Mouse (Mus musculus) limb, embryonic 10.5 days (tissue): ENCODE measurements around the gene Cldn18. TPM values are rescaled to one million over a fixed set of nuclear protein-coding genes. Genes with fewer than 3 reads are reported as not detected.

ENCODE experiments used
- DNase-seq: peaks from one replicate; pipeline ENCODE4 v3.0.0-alpha.2; 2017; ENCODE audit warnings: low spot score
- H3K27ac ChIP-seq: fragments of 300-500 bp; sonication (generic); 2 replicates; pipeline ENCODE4 v1.5.1; 2016; ENCODE audit warnings: mild to moderate bottlenecking
- H3K27me3 ChIP-seq: fragments of 300-500 bp; sonication (generic); 2 replicates; pipeline ENCODE4 v1.6.1; 2016; ENCODE audit warnings: low read depth, mild to moderate bottlenecking; ENCODE audit not compliant: poor library complexity, severe bottlenecking
- H3K36me3 ChIP-seq: fragments of 300-500 bp; sonication (generic); 2 replicates; pipeline ENCODE4 v1.6.1; 2016; ENCODE audit warnings: mild to moderate bottlenecking, moderate library complexity
- H3K4me1 ChIP-seq: fragments of 300-500 bp; sonication (generic); 2 replicates; pipeline ENCODE4 v1.6.1; 2016
- H3K4me3 ChIP-seq: fragments of 300-500 bp; sonication (generic); 2 replicates; pipeline ENCODE4 v1.5.1; 2016; ENCODE audit warnings: mild to moderate bottlenecking, moderate library complexity
- H3K9me3 ChIP-seq: fragments of 300-500 bp; sonication (generic); replicated peaks from 2 replicates; pipeline ENCODE4 v1.6.1; 2016; ENCODE audit warnings: mild to moderate bottlenecking
- WGBS: fragments of 180-500 bp; shearing (Covaris S2); methylation state at CpG from one replicate; pipeline ENCODE4 v1.1.7; 2016; 5-methylcytosine and 5-hydroxymethylcytosine counted together
- polyA plus RNA-seq: library from polyadenylated mRNA; unstranded; fragments of >200 nt; fragmentation: Nextera tagmentation; extraction: Ambion mirVana; gene quantifications from 2 replicates; pipeline ENCODE4 v1.2.1, GENCODE M21; 2016

Cldn18 gene
- not detected in 2 replicates for polyA plus RNA-seq

DNA sequence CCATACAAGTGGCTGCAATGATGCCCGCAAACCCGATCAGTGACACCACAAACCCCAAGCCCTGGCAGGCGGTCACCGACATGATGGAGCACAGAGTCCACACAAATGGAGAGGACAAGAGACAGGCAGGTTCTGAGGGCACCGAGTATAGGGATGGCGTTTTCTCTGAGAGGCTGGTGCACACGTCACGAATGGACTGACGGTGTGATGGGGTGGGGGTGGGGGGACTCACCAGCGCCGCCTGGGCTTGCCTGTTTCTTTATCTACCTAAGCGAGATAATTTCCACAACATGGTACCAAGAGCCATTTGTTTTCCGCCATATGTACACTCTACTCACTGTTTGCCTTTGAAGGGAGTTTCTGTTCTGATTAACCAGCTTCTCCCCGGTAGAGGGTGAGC is at the start of gene Cldn18:
TSS of gene Cldn18 (minus strand) at position 134 of the 400 bp plus-strand sequence.
- H3K4me1 ChIP-seq = no peaks in the 10 kb centered on the region
- no peaks in the 10 kb centered on the region for H3K27me3 ChIP-seq
- no peak within 1 kb of the TSS for H3K4me3 ChIP-seq
- H3K36me3 ChIP-seq = no peaks in the 10 kb centered on the region
- DNase-seq = no peak
- H3K27ac ChIP-seq = no peak within 1 kb of the TSS
- 88% methylated on average over 14 of the region's 14 CpGs for WGBS
- H3K9me3 ChIP-seq = no peaks in the 10 kb centered on the region

- H3K27me3 ChIP-seq = no peaks in the 10 kb centered on the region
- no peak overlapping the region for H3K27ac ChIP-seq
- H3K36me3 ChIP-seq = no peaks in the 10 kb centered on the region
- no peaks in the 10 kb centered on the region for H3K4me1 ChIP-seq
- DNase-seq = peak; percentile 31
- no peak overlapping the region for H3K4me3 ChIP-seq
- no peaks in the 10 kb centered on the region for H3K9me3 ChIP-seq
- WGBS = 74% methylated on average over 6 of the region's 6 CpGs
These were observed 46.5 kb upstream of the Cldn18 start for GRCm38 (mm10) chr9:99763530-99763929.

GRCm38 (mm10) chr9:99750272-99750671 is 33.2 kb upstream of the Cldn18 start:
- H3K4me3 ChIP-seq = no peak overlapping the region
- 82% methylated on average over 4 of the region's 4 CpGs for WGBS
- no peaks in the 10 kb centered on the region for H3K9me3 ChIP-seq
- peaks cover 15% of the 10 kb centered on the region for H3K4me1 ChIP-seq
- no peak for DNase-seq
- H3K27ac ChIP-seq = no peak overlapping the region
- H3K27me3 ChIP-seq = no peaks in the 10 kb centered on the region
- H3K36me3 ChIP-seq = no peaks in the 10 kb centered on the region

DNA sequence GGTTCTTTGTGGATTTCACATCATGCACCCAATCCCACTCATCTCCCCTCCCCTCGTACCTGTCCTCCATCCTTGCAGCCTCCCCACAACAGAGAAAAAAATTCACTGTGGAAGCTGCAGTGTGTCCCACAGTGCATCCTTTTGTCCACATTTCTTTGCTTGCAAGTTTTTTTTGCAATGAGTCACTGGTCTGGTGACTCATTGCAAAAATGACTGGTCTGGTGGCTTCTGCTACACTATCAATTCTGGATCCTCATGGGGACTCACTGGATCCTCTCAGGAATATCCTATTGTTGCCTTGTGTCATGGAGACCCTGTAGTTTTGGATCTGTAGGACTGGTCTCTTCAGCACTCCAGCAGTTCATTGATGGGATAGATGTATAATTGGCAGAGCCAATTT is 31.2 kb upstream of the Cldn18 start:
- Histone ChIP-seq H3K4me1 (peaks cover 15% of the 10 kb centered on the region), H3K27me3 (no peaks in the 10 kb centered on the region), H3K4me3 (no peak overlapping the region), H3K27ac (peak overlapping the region; percentile 73), H3K36me3 (no peaks in the 10 kb centered on the region), H3K9me3 (no peaks in the 10 kb centered on the region)
- WGBS = 73% methylated on average over 1 of the region's 1 CpGs
- no peak for DNase-seq

GRCm38 (mm10) chr9:99747731-99748130 is 30.7 kb upstream of the Cldn18 start:
- no peak for DNase-seq
- Histone ChIP-seq H3K36me3 (no peaks in the 10 kb centered on the region), H3K9me3 (no peaks in the 10 kb centered on the region), H3K27me3 (no peaks in the 10 kb centered on the region), H3K4me1 (peaks cover 15% of the 10 kb centered on the region), H3K27ac (peak overlapping the region; percentile 73; the same call in 1 of the 2 replicates), H3K4me3 (no peak overlapping the region)
- 19% methylated on average over 4 of the region's 4 CpGs for WGBS

DNA sequence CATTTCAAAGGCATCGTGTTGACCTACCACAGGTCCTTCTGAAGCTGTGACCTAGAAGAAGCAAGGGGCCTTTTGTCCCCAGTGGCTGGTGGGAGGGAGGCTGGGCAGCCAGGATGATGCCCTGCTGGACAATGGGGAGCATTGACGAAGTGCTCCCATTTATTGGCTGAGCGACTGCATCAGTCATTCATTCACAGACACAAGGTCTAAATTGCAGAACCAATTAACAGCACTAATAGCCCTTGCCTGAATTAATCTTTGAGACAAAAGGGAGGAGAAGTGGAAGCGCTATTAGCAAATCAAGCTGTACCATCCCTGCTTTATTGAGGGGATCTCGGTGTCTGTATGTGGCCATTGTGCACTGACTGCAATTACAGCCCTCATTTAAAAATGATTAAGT is 27.5 kb upstream of the Cldn18 start:
- peak; percentile 16 for DNase-seq
- H3K9me3 ChIP-seq = no peaks in the 10 kb centered on the region
- no peaks in the 10 kb centered on the region for H3K36me3 ChIP-seq
- 81% methylated on average over 5 of the region's 5 CpGs for WGBS
- no peak overlapping the region for H3K4me3 ChIP-seq
- H3K27me3 ChIP-seq = no peaks in the 10 kb centered on the region
- H3K27ac ChIP-seq = no peak overlapping the region
- peaks cover 15% of the 10 kb centered on the region for H3K4me1 ChIP-seq

GRCm38 (mm10) chr9:99729943-99730646 is 13.0 kb upstream of the Cldn18 start:
- H3K4me3 ChIP-seq = no peak overlapping the region
- no peaks in the 10 kb centered on the region for H3K9me3 ChIP-seq
- no peaks in the 10 kb centered on the region for H3K27me3 ChIP-seq
- H3K4me1 ChIP-seq = no peaks in the 10 kb centered on the region
- H3K27ac ChIP-seq = no peak overlapping the region
- peak; percentile 87 for DNase-seq
- H3K36me3 ChIP-seq = no peaks in the 10 kb centered on the region
- whole genome bisulfite sequencing = 39% methylated on average over 15 of the region's 15 CpGs

- Histone ChIP-seq H3K36me3 (no peaks in the 10 kb centered on the region), H3K27me3 (no peaks in the 10 kb centered on the region), H3K27ac (no peak overlapping the region), H3K4me3 (no peak overlapping the region), H3K9me3 (no peaks in the 10 kb centered on the region), H3K4me1 (no peaks in the 10 kb centered on the region)
- DNase-seq = no peak
- WGBS = 79% methylated on average over 11 of the region's 11 CpGs
These were observed 10.8 kb upstream of the Cldn18 start for GRCm38 (mm10) chr9:99727819-99728218.

GRCm38 (mm10) chr9:99725278-99725677 is 8.2 kb upstream of the Cldn18 start:
- H3K9me3 ChIP-seq = no peaks in the 10 kb centered on the region
- H3K4me1 ChIP-seq = no peaks in the 10 kb centered on the region
- H3K36me3 ChIP-seq = no peaks in the 10 kb centered on the region
- no peak overlapping the region for H3K4me3 ChIP-seq
- no peak overlapping the region for H3K27ac ChIP-seq
- no peak for DNase-seq
- 89% methylated on average over 8 of the region's 8 CpGs for WGBS
- H3K27me3 ChIP-seq = no peaks in the 10 kb centered on the region

- DNase-seq = no peak
- Histone ChIP-seq H3K36me3 (no peaks in the 10 kb centered on the region), H3K27me3 (no peaks in the 10 kb centered on the region), H3K27ac (no peak overlapping the region), H3K4me3 (no peak overlapping the region), H3K4me1 (no peaks in the 10 kb centered on the region), H3K9me3 (no peaks in the 10 kb centered on the region)
- 63% methylated on average over 1 of the region's 1 CpGs for WGBS
These were observed 2.9 kb upstream of the Cldn18 start for GRCm38 (mm10) chr9:99720011-99720410.

GRCm38 (mm10) chr9:99710297-99710696 is 6.8 kb downstream of the Cldn18 start:
- no peak overlapping the region for H3K4me3 ChIP-seq
- H3K27me3 ChIP-seq = no peaks in the 10 kb centered on the region
- no peaks in the 10 kb centered on the region for H3K4me1 ChIP-seq
- no peak overlapping the region for H3K27ac ChIP-seq
- no peaks in the 10 kb centered on the region for H3K9me3 ChIP-seq
- H3K36me3 ChIP-seq = no peaks in the 10 kb centered on the region
- DNase-seq = no peak
- WGBS = 89% methylated on average over 4 of the region's 4 CpGs

DNA sequence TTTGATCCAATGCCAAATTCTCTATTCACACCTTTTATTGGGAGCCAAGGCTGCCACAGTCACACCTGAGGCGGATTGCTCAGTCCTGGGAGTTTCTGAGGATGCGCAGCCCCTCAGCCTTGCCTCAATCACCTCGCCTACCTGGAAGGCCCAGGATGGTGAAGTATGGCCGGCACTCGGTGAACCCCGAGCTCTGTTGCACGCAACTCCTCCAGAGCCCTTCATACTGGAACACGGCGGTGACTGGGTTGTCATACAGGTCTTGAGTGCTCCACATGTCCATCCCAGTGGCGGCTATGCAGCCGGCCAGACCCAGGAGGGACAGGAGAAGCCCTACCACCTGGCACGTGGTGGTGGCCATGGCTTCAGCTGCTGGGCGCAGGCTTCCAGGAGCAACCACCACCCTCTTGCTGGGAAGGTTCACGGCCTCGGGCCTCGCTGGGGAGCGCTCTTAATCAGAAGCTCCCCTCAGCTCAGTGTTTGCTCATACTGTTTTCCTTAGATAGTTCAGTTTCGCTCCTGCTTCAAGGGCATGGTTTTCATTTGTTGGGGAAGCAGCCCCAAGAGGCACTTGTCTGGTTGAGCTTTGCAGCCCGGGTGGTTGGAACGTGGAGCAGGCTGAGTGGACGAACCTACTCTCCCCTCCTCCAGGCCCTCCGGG is 7.3 kb downstream of the Cldn18 start:
- DNase-seq = no peak
- no peaks in the 10 kb centered on the region for H3K4me1 ChIP-seq
- no peak overlapping the region for H3K27ac ChIP-seq
- H3K4me3 ChIP-seq = no peak overlapping the region
- WGBS = 90% methylated on average over 22 of the region's 22 CpGs
- no peaks in the 10 kb centered on the region for H3K27me3 ChIP-seq
- H3K36me3 ChIP-seq = no peaks in the 10 kb centered on the region
- H3K9me3 ChIP-seq = no peaks in the 10 kb centered on the region

DNA sequence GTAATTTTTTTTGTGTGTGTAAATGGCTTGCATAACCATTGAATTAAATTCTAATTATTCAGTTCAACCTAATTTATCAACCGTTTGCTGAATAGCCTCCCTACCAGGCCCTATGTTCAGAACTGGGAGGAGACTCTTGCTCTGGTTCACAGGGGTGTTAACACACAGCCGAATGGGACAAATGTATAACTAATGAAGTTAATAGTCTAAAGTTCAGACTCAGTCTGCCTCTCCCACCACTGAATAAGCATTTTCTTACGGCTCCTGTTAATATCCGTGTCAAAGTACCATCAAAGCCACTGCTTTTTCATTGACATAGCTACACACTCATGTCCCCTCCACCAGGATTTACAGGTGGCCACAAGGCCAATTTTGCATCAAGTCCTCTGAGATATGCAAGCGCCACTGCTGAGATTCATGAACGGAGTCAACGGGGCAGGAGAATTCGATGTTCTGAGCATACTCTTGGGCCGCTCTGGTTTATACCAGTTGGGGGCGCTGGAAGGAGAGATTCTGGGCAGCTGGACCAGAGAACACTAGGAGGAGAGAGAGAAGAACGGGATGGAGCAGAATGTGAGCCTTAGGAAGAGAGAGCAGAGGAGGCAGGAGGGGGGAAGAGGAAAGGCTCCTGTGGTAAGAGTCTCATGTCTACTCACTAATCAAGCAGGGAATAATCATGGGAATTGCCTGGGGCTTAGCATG is 9.5 kb downstream of the Cldn18 start:
- Histone ChIP-seq H3K27me3 (no peaks in the 10 kb centered on the region), H3K4me3 (no peak overlapping the region), H3K9me3 (no peaks in the 10 kb centered on the region), H3K36me3 (no peaks in the 10 kb centered on the region), H3K27ac (no peak overlapping the region), H3K4me1 (no peaks in the 10 kb centered on the region)
- DNase-seq = no peak
- 74% methylated on average over 11 of the region's 11 CpGs for WGBS
